Mouse (Mus musculus) ES-E14 (cell line): ENCODE data around the gene Strn3. TPM values are rescaled to one million over a fixed set of nuclear protein-coding genes. Genes with fewer than 3 reads are reported as not detected.

Experiments
- DNase-seq: peaks from one replicate; pipeline ENCODE4 v3.0.0-alpha.2; 2013; ENCODE audit warnings: low read depth, low spot score
- H3K27ac ChIP-seq: 2 replicates; pipeline ENCODE4 v1.5.1; 2012; ENCODE audit warnings: low read depth, mild to moderate bottlenecking, low read length, moderate library complexity, mixed read lengths; ENCODE audit not compliant: poor library complexity, insufficient read depth, severe bottlenecking
- H3K36me3 ChIP-seq: 2 replicates; pipeline ENCODE4 v1.6.1; 2012; ENCODE audit warnings: mild to moderate bottlenecking, low read length, moderate library complexity, mixed read lengths; ENCODE audit not compliant: control insufficient read depth, poor library complexity, insufficient read depth, severe bottlenecking
- H3K4me1 ChIP-seq, 2 experiments: fragments of 150-350 bp in 1 of 2; sonication (generic) in 1 of 2; 2 replicates each; pipeline ENCODE4 v1.6.1; 2012; ENCODE audit warnings: low read length in 2 of 2, mild to moderate bottlenecking in 1 of 2, mixed read lengths in 1 of 2; ENCODE audit not compliant: control insufficient read depth in 2 of 2, insufficient read depth in 2 of 2, poor library complexity in 1 of 2
- H3K4me3 ChIP-seq, 2 experiments: fragments of 150-350 bp in 1 of 2; sonication (generic) in 1 of 2; 2 replicates each; pipeline ENCODE4 v1.5.1; 2012; ENCODE audit warnings: low read length in 2 of 2, low read depth in 1 of 2, mild to moderate bottlenecking in 1 of 2, mixed read lengths in 1 of 2; ENCODE audit not compliant: insufficient read depth in 1 of 2, poor library complexity in 1 of 2, severe bottlenecking in 1 of 2
- H3K9ac ChIP-seq: 2 replicates; pipeline ENCODE4 v1.6.1; 2012; ENCODE audit warnings: low read depth, mild to moderate bottlenecking, low read length, mixed read lengths; ENCODE audit not compliant: poor library complexity, insufficient read depth, severe bottlenecking
- H3K9me3 ChIP-seq: fragments of 150-350 bp; sonication (generic); 2 replicates; pipeline ENCODE4 v1.6.1; 2012; ENCODE audit warnings: low read depth, mild to moderate bottlenecking, low read length; ENCODE audit not compliant: control insufficient read depth, insufficient read depth
- CHD2 ChIP-seq: IDR thresholded peaks from 2 replicates; pipeline ENCODE4 v1.6.1; 2014; ENCODE audit warnings: mild to moderate bottlenecking, low read depth, low read length, inconsistent platforms
- HCFC1 ChIP-seq: IDR thresholded peaks from 2 replicates; pipeline ENCODE4 v1.6.1; 2012; ENCODE audit warnings: low read length, inconsistent platforms, borderline replicate concordance; ENCODE audit not compliant: insufficient read depth
- MAFK ChIP-seq: IDR thresholded peaks from 2 replicates; pipeline ENCODE4 v1.6.1; 2014; ENCODE audit warnings: mild to moderate bottlenecking, low read depth, low read length, inconsistent platforms; ENCODE audit not compliant: insufficient read depth
- ZC3H11A ChIP-seq: IDR thresholded peaks from 2 replicates; pipeline ENCODE4 v1.6.1; 2012; ENCODE audit warnings: low read depth, mild to moderate bottlenecking, inconsistent platforms, low read length, borderline replicate concordance
- ZNF384 ChIP-seq: IDR thresholded peaks from 2 replicates; pipeline ENCODE4 v1.6.1; 2012; ENCODE audit warnings: low read depth, low read length, inconsistent platforms
- in situ Hi-C, 2 experiments: fragments of 600-800 bp; cut with MboI; formaldehyde crosslinking; loops; one replicate each; pipeline ENCODE4 v1.15.1; 2025; ENCODE audit warnings: low sequenced_read_pairs in 2 of 2, inconsistent platforms in 1 of 2; ENCODE audit not compliant: unreplicated experiment in 2 of 2
- total RNA-seq: library from RNA; depleted of rRNA; stranded (reverse); fragments of 300-350 nt; gene quantifications from 2 replicates; pipeline ENCODE4 v1.2.3, GENCODE M21; 2012; rRNA removed

The Strn3 gene
- total RNA-seq: 53.3 and 76.0 TPM in 2 replicates

- H3K9ac ChIP-seq: peak within 1 kb of the TSS; percentile 100
- H3K4me1 ChIP-seq: peaks cover 2 to 3% of the 10 kb centered on the region in 2 experiments; a peak in 2 of 4 replicates
- H3K4me3 ChIP-seq: peak within 1 kb of the TSS; percentile 88 to 99
- H3K36me3 ChIP-seq: no peaks in the 10 kb centered on the region
- H3K27ac ChIP-seq: peak within 1 kb of the TSS; percentile 99
- H3K9me3 ChIP-seq: no peaks in the 10 kb centered on the region
- no peak for TF ChIP-seq HCFC1
- TF ChIP-seq MAFK: no peak
- no peak for TF ChIP-seq ZC3H11A
- TF ChIP-seq ZNF384: no peak
- TF ChIP-seq CHD2: no peak
- peak; percentile 90 for DNase-seq
- in situ Hi-C loops: no loop called here
Observed at GRCm38 (mm10) chr12:51691845-51692632, at the start of gene Strn3. Strn3 (minus strand) TSS chr12:51691897.

DNA sequence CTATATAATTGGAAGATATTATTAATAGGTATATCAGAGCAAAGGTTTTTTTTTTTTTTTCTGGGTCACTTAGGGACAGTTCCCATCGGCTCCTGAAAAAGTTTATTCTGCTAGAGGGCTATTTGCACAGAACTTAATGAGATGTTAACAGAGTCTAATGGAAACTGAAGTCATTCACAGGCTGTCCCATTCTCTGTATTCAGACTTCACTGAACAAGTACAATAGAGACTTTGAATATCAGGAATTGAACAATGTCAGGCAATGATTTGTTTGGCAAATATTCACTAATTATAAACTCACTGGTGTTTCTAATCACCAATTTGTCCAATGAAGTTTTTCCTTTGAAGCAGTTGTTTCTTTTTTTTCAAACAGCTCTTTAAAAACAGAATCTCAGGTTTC lies 45.1 kb upstream of the Strn3 start:
- Histone ChIP-seq H3K4me1 (peaks cover 8 to 10% of the 10 kb centered on the region in 2 experiments; a peak in 3 of 4 replicates), H3K9me3 (no peaks in the 10 kb centered on the region), H3K27ac (no peak overlapping the region), H3K9ac (no peak overlapping the region), H3K4me3 (no peak overlapping the region), H3K36me3 (no peaks in the 10 kb centered on the region)
- no peak for DNase-seq
- no peak for TF ChIP-seq ZNF384
- TF ChIP-seq ZC3H11A: no peak
- no peak for TF ChIP-seq MAFK
- TF ChIP-seq HCFC1: no peak
- TF ChIP-seq CHD2: no peak
- in situ Hi-C loops: no loop called here

GRCm38 (mm10) chr12:51736381-51736780 lies 44.7 kb upstream of the Strn3 start:
- peaks cover 8 to 10% of the 10 kb centered on the region in 2 experiments; a peak in 3 of 4 replicates for H3K4me1 ChIP-seq
- TF ChIP-seq HCFC1: no peak
- no peak for TF ChIP-seq CHD2
- TF ChIP-seq MAFK: no peak
- TF ChIP-seq ZNF384: no peak
- TF ChIP-seq ZC3H11A: no peak
- H3K4me3 ChIP-seq: no peak overlapping the region
- DNase-seq: no peak
- H3K27ac ChIP-seq: no peak overlapping the region
- no peaks in the 10 kb centered on the region for H3K36me3 ChIP-seq
- no peak overlapping the region for H3K9ac ChIP-seq
- H3K9me3 ChIP-seq: no peaks in the 10 kb centered on the region
- in situ Hi-C loops: no loop called here

- Histone ChIP-seq H3K27ac (no peak overlapping the region), H3K4me1 (peaks cover 8 to 10% of the 10 kb centered on the region in 2 experiments; a peak in 3 of 4 replicates), H3K4me3 (no peak overlapping the region), H3K36me3 (no peaks in the 10 kb centered on the region), H3K9me3 (no peaks in the 10 kb centered on the region), H3K9ac (no peak overlapping the region)
- DNase-seq: no peak
- TF ChIP-seq ZNF384: no peak
- in situ Hi-C loops: no loop called here
Observed at GRCm38 (mm10) chr12:51735840-51736271, 44.2 kb upstream of the Strn3 start.
